Mouse (Mus musculus): ENCODE results near the gene Olfr995. TPM values are rescaled to one million over a fixed set of nuclear protein-coding genes. Genes with fewer than 3 reads are reported as not detected.

The Olfr995 gene
- not detected for total RNA-seq (2021)

GRCm38 (mm10) chr2:85443539-85443938 is at the start of gene Olfr995:
Olfr995 (minus strand) TSS chr2:85443639.
- intact Hi-C loops (cut with DNase I): no loop called here
- DNase-seq (ENCODE audit: extremely low spot score in 1 of 2, low spot score in 2 of 2): no peak

- intact Hi-C loops (cut with DNase I): no loop called here
- no peak for DNase-seq (ENCODE audit: extremely low spot score in 1 of 2, low spot score in 2 of 2)
Measured at GRCm38 (mm10) chr2:85490396-85490795, 47.0 kb upstream of the Olfr995 start.

GRCm38 (mm10) chr2:85466801-85467325 is 23.4 kb upstream of the Olfr995 start:
- intact Hi-C loops (cut with DNase I): no loop called here
- DNase-seq (ENCODE audit: extremely low spot score in 1 of 2, low spot score in 2 of 2): no peak

DNA sequence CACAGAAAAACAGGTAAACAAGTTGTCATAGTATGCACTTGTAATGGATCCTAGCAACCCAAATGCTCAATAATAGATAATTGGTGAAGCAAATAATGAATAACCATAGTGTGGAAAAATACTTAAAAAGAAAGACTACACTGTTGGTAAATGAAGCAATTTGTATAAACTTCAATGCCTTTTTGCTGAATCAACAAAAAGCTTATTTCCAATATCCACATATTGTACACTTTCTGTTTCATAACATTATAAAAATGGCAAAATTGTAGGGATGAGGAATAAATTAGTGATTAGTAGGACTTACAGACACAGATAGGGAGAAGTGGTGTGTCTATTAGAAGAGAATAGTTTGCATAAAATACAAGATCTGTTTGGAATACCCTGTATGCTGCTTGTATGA is 893 bp downstream of the Olfr995 start:
- no peak for DNase-seq (ENCODE audit: extremely low spot score in 1 of 2, low spot score in 2 of 2)
- intact Hi-C loops (cut with DNase I): no loop called here

GRCm38 (mm10) chr2:85436351-85436750 is 7.1 kb downstream of the Olfr995 start, which contains the start of gene Olfr994:
Olfr994 (minus strand) TSS chr2:85436451.
- DNase-seq (ENCODE audit: extremely low spot score in 1 of 2, low spot score in 2 of 2): no peak
- intact Hi-C loops (cut with DNase I): no loop called here

- peak in 1 of 2 experiments; percentile 44 for DNase-seq (ENCODE audit: extremely low spot score in 1 of 2, low spot score in 2 of 2)
- intact Hi-C loops (cut with DNase I): no loop called here
Measured at GRCm38 (mm10) chr2:85425893-85426292, 17.5 kb downstream of the Olfr995 start.

- no peak for DNase-seq (ENCODE audit: extremely low spot score in 1 of 2, low spot score in 2 of 2)
- intact Hi-C loops (cut with DNase I): loop anchor here (10.0 kb wide), 1 partner anchor 130 kb away; no protein-coding TSS in a partner anchor
Measured at GRCm38 (mm10) chr2:85414777-85415176, 28.7 kb downstream of the Olfr995 start, which contains the start of gene Olfr993. Olfr993 (minus strand) TSS chr2:85414877.

- intact Hi-C loops (cut with DNase I): no loop called here
- DNase-seq (ENCODE audit: extremely low spot score in 1 of 2, low spot score in 2 of 2): no peak
Measured at GRCm38 (mm10) chr2:85409369-85409768, 34.1 kb downstream of the Olfr995 start, which contains the start of gene Olfr992. Olfr992 (minus strand) TSS chr2:85409469.

Other genes starting within 250 kb of the Olfr995 start
- gene Lrrc55, start 246.4 kb downstream of the Olfr995 start, total RNA-seq (2021): 10 to 100 TPM; 55.1 to 56.6 TPM
- gene Olfr987, start 104.3 kb downstream of the Olfr995 start, total RNA-seq (2021): not detected
- not detected for gene Olfr988, start 80.4 kb downstream of the Olfr995 start, total RNA-seq (2021)
- not detected for gene Olfr992, start 34.2 kb downstream of the Olfr995 start, total RNA-seq (2021)
- not detected for gene Olfr993, start 28.8 kb downstream of the Olfr995 start, total RNA-seq (2021)
- gene Olfr994, start 7.2 kb downstream of the Olfr995 start, total RNA-seq (2021): not detected
- gene 4833423E24Rik, start 75.4 kb upstream of the Olfr995 start, total RNA-seq (2021): under 1 TPM; 0.20 to 0.28 TPM
- not detected for gene Olfr996, start 135.6 kb upstream of the Olfr995 start, total RNA-seq (2021)
- gene Olfr998, start 145.3 kb upstream of the Olfr995 start, total RNA-seq (2021): not detected
- gene Olfr1000, start 168.3 kb upstream of the Olfr995 start, total RNA-seq (2021): not detected
- not detected for gene Olfr1002, start 207.1 kb upstream of the Olfr995 start, total RNA-seq (2021)
- not detected for gene Olfr154, start 220.8 kb upstream of the Olfr995 start, total RNA-seq (2021)
- not detected for gene Olfr1006, start 235.1 kb upstream of the Olfr995 start, total RNA-seq (2021)
- gene Olfr1008, start 245.8 kb upstream of the Olfr995 start, total RNA-seq (2021): not detected

All from left cerebral cortex, postnatal 10 days (tissue).